28 mouse cellular contexts compared by ENCODE assay signal in the genomic region with DNA sequence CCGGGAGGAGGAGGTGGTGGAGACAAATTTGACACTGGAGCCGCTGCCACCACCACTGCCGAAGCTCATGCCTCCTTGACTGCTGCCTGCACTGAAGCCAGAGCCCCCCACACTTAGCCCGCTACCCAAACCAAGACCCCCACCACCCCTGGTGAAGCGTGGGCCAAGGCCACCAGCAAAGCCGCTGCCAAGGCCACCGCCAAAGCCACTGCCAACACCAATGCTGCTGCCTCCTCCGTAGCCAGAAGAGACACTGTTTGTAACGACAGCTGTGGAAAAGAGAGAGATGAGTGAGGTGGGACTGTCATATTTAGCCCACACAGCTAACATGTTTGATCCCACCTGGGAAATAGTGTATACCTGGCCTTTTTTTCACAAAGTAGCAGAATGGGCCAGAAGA. TPM values are rescaled to one million over a fixed set of nuclear protein-coding genes. Genes with fewer than 3 reads are reported as not detected.
DNase-seq lines count a peak whose midpoint lies in the region; ATAC-seq lines count a peak whose summit lies in the region.
"Had no signal": no experiment of that assay in that cellular context is flagged by ENCODE, and none has a peak within 500 bp of the region (broad histone marks: within the 10 kb centered on the region; RNA-seq: fewer than 3 reads in every experiment).

No protein-coding gene starts in this region.

- H3K9ac ChIP-seq in intestine, embryonic 14.5 days (ENCODE audit: low read length), result no peak overlapping the region
- no peak overlapping the region for H3K9ac ChIP-seq in intestine, embryonic 16.5 days (ENCODE audit: low read depth, low read length)
- H3K9ac ChIP-seq in midbrain, embryonic 11.5 days (ENCODE audit: low read length), result no peak overlapping the region
- H3K9ac ChIP-seq: embryonic facial prominence, embryonic 12.5 days; forebrain, embryonic 13.5 days had no signal

- no peaks in the 10 kb centered on the region for H3K36me3 ChIP-seq in intestine, embryonic 14.5 days (ENCODE audit: control insufficient read depth, insufficient read depth, low read length)
- no peaks in the 10 kb centered on the region for H3K36me3 ChIP-seq in intestine, embryonic 16.5 days (ENCODE audit: control insufficient read depth, insufficient read depth, low read length)
- no peaks in the 10 kb centered on the region for H3K36me3 ChIP-seq in limb, embryonic 10.5 days
- H3K36me3 ChIP-seq in midbrain, embryonic 11.5 days (ENCODE audit: control insufficient read depth, insufficient read depth, low read length), result no peaks in the 10 kb centered on the region
- H3K36me3 ChIP-seq: embryonic facial prominence, embryonic 10.5 days; embryonic facial prominence, embryonic 12.5 days; G1E had no signal

- no peak for ATAC-seq in intestine, embryonic 14.5 days (replicated peaks; ENCODE audit: low FRiP score, low TSS enrichment, low read depth)
- no peak for ATAC-seq in intestine, embryonic 16.5 days
- no peak for ATAC-seq in midbrain, embryonic 11.5 days (ENCODE audit: low FRiP score)
- ATAC-seq: activated CD4-positive, CD25-positive, alpha-beta regulatory T cell, adult 4 months; CD4-positive, CD25-positive, alpha-beta regulatory T cell, adult 4 months; forebrain, embryonic 13.5 days; Patski had no signal

- no peaks in the 10 kb centered on the region for H3K9me3 ChIP-seq in intestine, embryonic 14.5 days (ENCODE audit: control insufficient read depth, low read length)
- H3K9me3 ChIP-seq in intestine, embryonic 16.5 days (ENCODE audit: control insufficient read depth, low read length), result no peaks in the 10 kb centered on the region
- no peaks in the 10 kb centered on the region for H3K9me3 ChIP-seq in limb, embryonic 10.5 days (replicated peaks)
- H3K9me3 ChIP-seq in midbrain, embryonic 11.5 days (ENCODE audit: control insufficient read depth, low read length), result no peaks in the 10 kb centered on the region
- H3K9me3 ChIP-seq: embryonic facial prominence, embryonic 10.5 days; embryonic facial prominence, embryonic 12.5 days; forebrain, embryonic 13.5 days had no signal

- intact Hi-C loops in heart, postnatal 25 days (cut with DNase I), result no loop called here

- H3K4me1 ChIP-seq in intestine, embryonic 14.5 days (replicated peaks; ENCODE audit: control insufficient read depth, insufficient read depth, low read length), result no peaks in the 10 kb centered on the region
- no peaks in the 10 kb centered on the region for H3K4me1 ChIP-seq in intestine, embryonic 16.5 days (ENCODE audit: control insufficient read depth, insufficient read depth, low read length)
- peaks cover under 1% of the 10 kb centered on the region for H3K4me1 ChIP-seq in limb, embryonic 10.5 days
- no peaks in the 10 kb centered on the region for H3K4me1 ChIP-seq in midbrain, embryonic 11.5 days (ENCODE audit: control insufficient read depth, insufficient read depth, low read length)
- H3K4me1 ChIP-seq: embryonic facial prominence, embryonic 10.5 days; embryonic facial prominence, embryonic 12.5 days; forebrain, embryonic 13.5 days had no signal

- 82% methylated on average over 9 of the region's 9 CpGs for WGBS in intestine, embryonic 14.5 days
- 87% methylated on average over 9 of the region's 9 CpGs for WGBS in intestine, embryonic 16.5 days
- 85% methylated on average over 9 of the region's 9 CpGs for WGBS in limb, embryonic 10.5 days
- 90% methylated on average over 9 of the region's 9 CpGs for WGBS in midbrain, embryonic 11.5 days

- H3K27ac ChIP-seq in intestine, embryonic 14.5 days (ENCODE audit: low read depth), result no peak overlapping the region
- no peak overlapping the region for H3K27ac ChIP-seq in intestine, embryonic 16.5 days (ENCODE audit: low read length)
- no peak overlapping the region for H3K27ac ChIP-seq in limb, embryonic 10.5 days
- no peak overlapping the region for H3K27ac ChIP-seq in midbrain, embryonic 11.5 days (ENCODE audit: low read depth, low read length)
- H3K27ac ChIP-seq: embryonic facial prominence, embryonic 10.5 days; embryonic facial prominence, embryonic 12.5 days; forebrain, embryonic 13.5 days had no signal

- H3K4me3 ChIP-seq in intestine, embryonic 14.5 days (ENCODE audit: low read depth, low read length), result no peak overlapping the region
- no peak overlapping the region for H3K4me3 ChIP-seq in intestine, embryonic 16.5 days (ENCODE audit: low read length)
- H3K4me3 ChIP-seq in limb, embryonic 10.5 days, result no peak overlapping the region
- H3K4me3 ChIP-seq in midbrain, embryonic 11.5 days (ENCODE audit: low read depth, low read length), result no peak overlapping the region
- H3K4me3 ChIP-seq: embryonic facial prominence, embryonic 10.5 days; embryonic facial prominence, embryonic 12.5 days; forebrain, embryonic 13.5 days had no signal

- H3K27me3 ChIP-seq in intestine, embryonic 14.5 days (replicated peaks; ENCODE audit: control insufficient read depth, insufficient read depth, low read length), result no peaks in the 10 kb centered on the region
- no peaks in the 10 kb centered on the region for H3K27me3 ChIP-seq in intestine, embryonic 16.5 days (replicated peaks; ENCODE audit: control insufficient read depth, insufficient read depth, low read length)
- peaks cover 7% of the 10 kb centered on the region; the same call in 1 of the 2 replicates for H3K27me3 ChIP-seq in limb, embryonic 10.5 days (ENCODE audit: low read depth, poor library complexity, severe bottlenecking)
- no peaks in the 10 kb centered on the region for H3K27me3 ChIP-seq in midbrain, embryonic 11.5 days (ENCODE audit: control insufficient read depth, insufficient read depth, low read length)
- H3K27me3 ChIP-seq: forebrain, embryonic 13.5 days; Patski had no signal

- no peak overlapping the region for H3K4me2 ChIP-seq in intestine, embryonic 14.5 days (ENCODE audit: low read length)
- no peak overlapping the region for H3K4me2 ChIP-seq in intestine, embryonic 16.5 days (ENCODE audit: low read depth, low read length)
- no peak overlapping the region for H3K4me2 ChIP-seq in midbrain, embryonic 11.5 days
- H3K4me2 ChIP-seq: embryonic facial prominence, embryonic 12.5 days; forebrain, embryonic 13.5 days had no signal

- peak; percentile 73 for DNase-seq in heart, adult 11 months
- no peak for DNase-seq in heart, postnatal 25 days (ENCODE audit: low spot score)
- peak; percentile 42 for DNase-seq in intestine, embryonic 14.5 days (ENCODE audit: low spot score)
- DNase-seq in testis, postnatal 10 days (ENCODE audit: low spot score), result peak; percentile 38
- DNase-seq in testis, postnatal 14 days (ENCODE audit: low spot score), result no peak
- DNase-seq in limb, embryonic 10.5 days (ENCODE audit: low spot score), result peak; percentile 22
- no peak for DNase-seq in midbrain, embryonic 11.5 days (ENCODE audit: low spot score, missing footprints)
- DNase-seq: adrenal gland, adult 8-10 months; adrenal gland, postnatal 14 days; adrenal gland, postnatal 36 days; B cell, adult 2 months; cerebellum, adult 11-12 months; cerebellum, adult 2 months; cerebellum, adult 9-10 months; cerebellum, postnatal 10 days; cerebellum, postnatal 25 days had no signal

RNA-seq across cellular contexts. Expression of a gene that starts 5.2 kb away (rescaled TPM):
- not detected for total RNA-seq in heart, postnatal 25 days (2021)
- 0.47 TPM in 1 of 2 replicates, not detected in the other for polyA plus RNA-seq in intestine, embryonic 14.5 days (2014; fragmentation: Nextera tagmentation; extraction: Ambion mirVana)
- polyA plus RNA-seq in intestine, embryonic 16.5 days (2015; fragmentation: Nextera tagmentation; extraction: Ambion mirVana), result 0.13 and 0.34 TPM in 2 replicates
- polyA plus RNA-seq in limb, embryonic 10.5 days (2016; fragmentation: Nextera tagmentation; extraction: Ambion mirVana), result 19.1 and 40.4 TPM in 2 replicates
- 0.34 and 0.51 TPM in 2 replicates for polyA plus RNA-seq in midbrain, embryonic 11.5 days (2014; fragmentation: Nextera tagmentation; extraction: Ambion mirVana)
- total RNA-seq: adrenal gland, adult 18-20 months; adrenal gland, adult 8-10 months; adrenal gland, postnatal 14 days; adrenal gland, postnatal 36 days; CH12.LX; G1E had no signal
- polyA plus RNA-seq: activated CD4-positive, CD25-positive, alpha-beta regulatory T cell, adult 4 months; CD4-positive, CD25-positive, alpha-beta regulatory T cell, adult 4 months; cortical plate, adult 2 months; G1E had no signal

RNA-seq across cellular contexts. Expression of a gene that starts 13.3 kb away (rescaled TPM):
- total RNA-seq in heart, postnatal 25 days (2021), result not detected
- polyA plus RNA-seq in intestine, embryonic 14.5 days (2014; fragmentation: Nextera tagmentation; extraction: Ambion mirVana), result not detected in 2 replicates
- 0.07 and 0.39 TPM in 2 replicates for polyA plus RNA-seq in intestine, embryonic 16.5 days (2015; fragmentation: Nextera tagmentation; extraction: Ambion mirVana)
- polyA plus RNA-seq in limb, embryonic 10.5 days (2016; fragmentation: Nextera tagmentation; extraction: Ambion mirVana), result 0.13 TPM in 1 of 2 replicates, not detected in the other
- polyA plus RNA-seq in midbrain, embryonic 11.5 days (2014; fragmentation: Nextera tagmentation; extraction: Ambion mirVana), result not detected in 2 replicates
- total RNA-seq: adrenal gland, adult 18-20 months; adrenal gland, adult 8-10 months; adrenal gland, postnatal 14 days; adrenal gland, postnatal 36 days; CH12.LX; G1E had no signal
- polyA plus RNA-seq: activated CD4-positive, CD25-positive, alpha-beta regulatory T cell, adult 4 months; CD4-positive, CD25-positive, alpha-beta regulatory T cell, adult 4 months; cerebellum, adult 2 months; cortical plate, adult 2 months; forebrain, embryonic 11.5 days; forebrain, embryonic 13.5 days; G1E; Patski had no signal

RNA-seq across cellular contexts. Expression of a gene that starts 27.4 kb away (rescaled TPM):
- not detected for total RNA-seq in heart, postnatal 25 days (2021)
- polyA plus RNA-seq in intestine, embryonic 14.5 days (2014; fragmentation: Nextera tagmentation; extraction: Ambion mirVana), result not detected in 2 replicates
- polyA plus RNA-seq in intestine, embryonic 16.5 days (2015; fragmentation: Nextera tagmentation; extraction: Ambion mirVana), result not detected in 2 replicates
- not detected in 2 replicates for polyA plus RNA-seq in limb, embryonic 10.5 days (2016; fragmentation: Nextera tagmentation; extraction: Ambion mirVana)
- not detected in 2 replicates for polyA plus RNA-seq in midbrain, embryonic 11.5 days (2014; fragmentation: Nextera tagmentation; extraction: Ambion mirVana)
- total RNA-seq: adrenal gland, adult 18-20 months; adrenal gland, adult 8-10 months; adrenal gland, postnatal 14 days; adrenal gland, postnatal 36 days; CH12.LX; G1E had no signal
- polyA plus RNA-seq: CD4-positive, CD25-positive, alpha-beta regulatory T cell, adult 4 months; cerebellum, adult 2 months; cortical plate, adult 2 months; embryonic facial prominence, embryonic 10.5 days; embryonic facial prominence, embryonic 12.5 days; forebrain, embryonic 11.5 days; forebrain, embryonic 13.5 days; G1E; Patski had no signal

RNA-seq across cellular contexts. Expression of a gene that starts 35.5 kb away (rescaled TPM):
- total RNA-seq in heart, postnatal 25 days (2021), result not detected
- polyA plus RNA-seq in intestine, embryonic 14.5 days (2014; fragmentation: Nextera tagmentation; extraction: Ambion mirVana), result not detected in 2 replicates
- not detected in 2 replicates for polyA plus RNA-seq in intestine, embryonic 16.5 days (2015; fragmentation: Nextera tagmentation; extraction: Ambion mirVana)
- polyA plus RNA-seq in limb, embryonic 10.5 days (2016; fragmentation: Nextera tagmentation; extraction: Ambion mirVana), result not detected in 2 replicates
- not detected in 2 replicates for polyA plus RNA-seq in midbrain, embryonic 11.5 days (2014; fragmentation: Nextera tagmentation; extraction: Ambion mirVana)
- total RNA-seq: adrenal gland, adult 18-20 months; adrenal gland, adult 8-10 months; adrenal gland, postnatal 14 days; adrenal gland, postnatal 36 days; CH12.LX; G1E had no signal
- polyA plus RNA-seq: activated CD4-positive, CD25-positive, alpha-beta regulatory T cell, adult 4 months; CD4-positive, CD25-positive, alpha-beta regulatory T cell, adult 4 months; cortical plate, adult 2 months; embryonic facial prominence, embryonic 10.5 days; embryonic facial prominence, embryonic 12.5 days; forebrain, embryonic 11.5 days; forebrain, embryonic 13.5 days; G1E; Patski had no signal

Comparison
In these comparisons a context has a peak if more than half of its experiments do, and no peak if none do; other contexts are left out.
1. DNase-seq: peak in heart, adult 11 months (single experiment), intestine, embryonic 14.5 days (single experiment), testis, postnatal 10 days (single experiment) and limb, embryonic 10.5 days (single experiment); none in heart, postnatal 25 days (single experiment), testis, postnatal 14 days (single experiment) and midbrain, embryonic 11.5 days (single experiment).
2. RNA of a gene that starts 5.2 kb away (polyA plus RNA-seq): 19.1 to 40.4 TPM in limb, embryonic 10.5 days; 0.13 to 0.34 TPM in intestine, embryonic 16.5 days, 0.34 to 0.51 TPM in midbrain, embryonic 11.5 days and 0.47 TPM in intestine, embryonic 14.5 days; every median in the first group is over 10 times any median in the second.